Comparison of ENCODE assay signal across 8 mouse cellular contexts in the genomic region with DNA sequence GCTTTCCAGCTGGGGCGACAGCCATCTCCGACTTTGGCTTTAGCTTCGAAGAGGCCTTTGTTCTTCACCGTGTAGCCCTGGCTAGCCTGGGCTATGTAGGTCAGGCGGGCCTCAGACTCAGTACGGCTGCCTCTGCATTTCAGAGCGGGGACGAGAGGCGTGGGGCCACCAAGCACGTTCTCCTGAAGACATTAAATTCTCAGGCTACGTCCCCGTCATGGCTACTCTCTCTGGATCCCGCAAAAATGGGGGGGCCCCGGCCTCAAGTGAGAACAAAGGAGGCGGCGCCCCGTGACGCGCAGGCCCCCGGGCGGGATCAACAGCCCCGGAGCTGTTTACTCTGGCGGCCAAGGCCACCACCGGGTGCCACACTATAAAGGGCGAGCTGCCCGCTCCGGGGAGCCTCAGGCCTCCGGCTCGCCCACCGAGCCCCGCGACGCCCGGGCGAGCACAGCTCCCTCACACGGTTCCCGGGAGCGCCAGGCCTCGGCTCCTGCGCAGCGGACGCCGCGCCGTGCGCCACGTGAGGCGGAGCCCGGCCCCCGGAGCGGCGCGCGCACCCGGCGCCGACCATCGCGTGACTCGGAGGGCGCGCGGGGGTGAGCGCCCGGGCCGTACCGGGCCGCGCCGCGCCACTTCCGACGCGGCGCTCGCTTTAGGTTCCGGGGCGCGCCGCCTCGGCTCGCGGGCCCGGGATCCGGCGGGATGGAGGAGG. TPM values are rescaled to one million over a fixed set of nuclear protein-coding genes. Genes with fewer than 3 reads are reported as not detected.
DNase-seq lines count a peak whose midpoint lies in the region; ATAC-seq and TF ChIP-seq lines count a peak whose summit lies in the region.

A gene (plus strand): TSS at position 599 of the 715 bp plus-strand sequence.

- intact Hi-C loops in heart, postnatal 25 days (cut with DNase I) = loop anchor here (1.0 to 5.0 kb wide), 2 partner anchors 18 to 224 kb away; no protein-coding TSS in a partner anchor

- under 1% methylated on average over 73 of the region's 86 CpGs for WGBS in forebrain, embryonic 16.5 days
- under 1% methylated on average over 60 of the region's 86 CpGs for WGBS in lung, adult 2 months
- under 1% methylated on average over 81 of the region's 86 CpGs for WGBS in neural tube, embryonic 15.5 days

- peak; percentile 83 for ATAC-seq in cerebellum, adult (ENCODE audit: insufficient number of reproducible peaks, low FRiP score, low TSS enrichment)
- ATAC-seq in forebrain, embryonic 16.5 days = peak; percentile 97
- ATAC-seq in neural tube, embryonic 15.5 days (ENCODE audit: low FRiP score) = peak; percentile 97

- TF ChIP-seq POLR2A in lung, adult 2 months (IDR thresholded peaks at IDR 0.05; ENCODE audit: borderline replicate concordance, extremely low read depth, low read depth, low read length) = peak; percentile 45; the same call in 1 of the 2 replicates

- H3K9me3 ChIP-seq in forebrain, embryonic 16.5 days (ENCODE audit: control insufficient read depth, low read length) = no peaks in the 10 kb centered on the region
- H3K9me3 ChIP-seq in neural tube, embryonic 15.5 days (replicated peaks) = no peaks in the 10 kb centered on the region

- DNase-seq in ES-CJ7 (ENCODE audit: low read depth, low spot score) = peak; percentile 65
- DNase-seq in heart, postnatal 25 days (ENCODE audit: low spot score) = peak; percentile 82
- DNase-seq in layer of hippocampus, adult 2 months (ENCODE audit: low spot score in 2 of 2) = peak; percentile 80 to 85
- DNase-seq in lung, adult 2 months = peak; percentile 85
- peak; percentile 86 for DNase-seq in testis, postnatal 14 days (ENCODE audit: low spot score)

- peak within 1 kb of the TSS; percentile 72 for H3K4me3 ChIP-seq in forebrain, embryonic 16.5 days (replicated peaks; ENCODE audit: low read length)
- peak within 1 kb of the TSS; percentile 77 for H3K4me3 ChIP-seq in layer of hippocampus, adult 2 months
- H3K4me3 ChIP-seq in lung, adult 2 months (replicated peaks; ENCODE audit: extremely low read depth, low read depth, low read length) = peak within 1 kb of the TSS; percentile 96
- H3K4me3 ChIP-seq in neural tube, embryonic 15.5 days (replicated peaks) = peak within 1 kb of the TSS; percentile 98

- no peaks in the 10 kb centered on the region for H3K36me3 ChIP-seq in forebrain, embryonic 16.5 days (ENCODE audit: control insufficient read depth, insufficient read depth)
- no peaks in the 10 kb centered on the region for H3K36me3 ChIP-seq in neural tube, embryonic 15.5 days

- H3K9ac ChIP-seq in forebrain, embryonic 16.5 days (replicated peaks; ENCODE audit: low read depth, low read length) = peak within 1 kb of the TSS; percentile 91
- peak within 1 kb of the TSS; percentile 98 for H3K9ac ChIP-seq in neural tube, embryonic 15.5 days (replicated peaks)

- peaks cover 25% of the 10 kb centered on the region for H3K4me1 ChIP-seq in forebrain, embryonic 16.5 days (replicated peaks; ENCODE audit: control insufficient read depth, insufficient read depth, low read length)
- peaks cover 14% of the 10 kb centered on the region for H3K4me1 ChIP-seq in lung, adult 2 months (ENCODE audit: control insufficient read depth, insufficient read depth, low read length)
- peaks cover 31% of the 10 kb centered on the region for H3K4me1 ChIP-seq in neural tube, embryonic 15.5 days

- peak within 1 kb of the TSS; percentile 86 for H3K4me2 ChIP-seq in forebrain, embryonic 16.5 days (ENCODE audit: low read length)
- H3K4me2 ChIP-seq in neural tube, embryonic 15.5 days = peak within 1 kb of the TSS; percentile 69

- no peak for TF ChIP-seq CTCF in layer of hippocampus, adult 2 months (conservative IDR thresholded peaks at IDR 0.05)
- no peak for TF ChIP-seq CTCF in lung, adult 2 months (IDR thresholded peaks at IDR 0.05; ENCODE audit: insufficient read depth, low read length)

- H3K27me3 ChIP-seq in forebrain, embryonic 16.5 days (replicated peaks; ENCODE audit: control insufficient read depth, insufficient read depth, low read length) = no peaks in the 10 kb centered on the region
- H3K27me3 ChIP-seq in neural tube, embryonic 15.5 days (replicated peaks) = no peaks in the 10 kb centered on the region

- peak within 1 kb of the TSS; percentile 99 for H3K27ac ChIP-seq in forebrain, embryonic 16.5 days (ENCODE audit: low read length)
- peak within 1 kb of the TSS; percentile 100 for H3K27ac ChIP-seq in layer of hippocampus, adult 2 months
- peak within 1 kb of the TSS; percentile 99 for H3K27ac ChIP-seq in neural tube, embryonic 15.5 days (replicated peaks)

RNA-seq across cellular contexts. Expression of the gene that starts here (rescaled TPM):
- 54.4 and 66.3 TPM in 2 replicates for polyA plus RNA-seq in forebrain, embryonic 16.5 days (2015; fragmentation: Nextera tagmentation; extraction: Ambion mirVana)
- 10 to 100 TPM; 64.0 to 70.1 TPM for total RNA-seq in heart, postnatal 25 days (2021)
- 100 to 1,000 TPM in 1 of 2 experiments, 10 to 100 TPM in 1; 97.2 to 102 TPM for total RNA-seq in layer of hippocampus, adult 2 months (2021)
- 24.2 TPM in 2 replicates for polyA plus RNA-seq in lung, adult 2 months (2012; rRNA removed)
- 45.3 and 46.1 TPM in 2 replicates for polyA plus RNA-seq in neural tube, embryonic 15.5 days (2015; fragmentation: Nextera tagmentation; extraction: Ambion mirVana)

Comparison
In these comparisons a context has a peak if more than half of its experiments do, and no peak if none do; other contexts are left out.
1. Peak in every context shown above with its lines: DNase-seq, ATAC-seq, H3K4me3 ChIP-seq and H3K27ac ChIP-seq.